Mouse (Mus musculus) liver, embryonic 14.5 days (tissue): ENCODE data around the gene Gtf3c2.

ENCODE experiments used
- CTCF ChIP-seq: IDR thresholded peaks from 2 replicates; pipeline ENCODE4 v1.5.1; 2016; ENCODE audit warnings: antibody characterized with exemption, low read depth, control low read depth
- EP300 ChIP-seq: IDR thresholded peaks from 2 replicates; pipeline ENCODE4 v1.6.1; 2016; ENCODE audit warnings: antibody characterized with exemption, low read depth

GRCm38 (mm10) chr5:31204421-31204820, 24.5 kb upstream of the Gtf3c2 start:
- TF ChIP-seq CTCF (no peak), EP300 (no peak)
